Mouse (Mus musculus) midbrain, embryonic 13.5 days (tissue): ENCODE data around the gene Pccb. TPM values are rescaled to one million over a fixed set of nuclear protein-coding genes. Genes with fewer than 3 reads are reported as not detected.

Experiments
- ATAC-seq: fragments of 200-750 bp; cut with Nextera tagmentation; 2 replicates; pipeline ENCODE4 v1.8.0; 2017; ENCODE audit warnings: mild to moderate bottlenecking, moderate TSS enrichment, moderate library complexity
- H3K27ac ChIP-seq: fragments of 300-500 bp; sonication (generic); 2 replicates; pipeline ENCODE4 v1.5.1; 2015; ENCODE audit warnings: inconsistent platforms, mild to moderate bottlenecking, moderate library complexity
- H3K27me3 ChIP-seq: fragments of 300-500 bp; sonication (generic); 2 replicates; pipeline ENCODE4 v1.6.1; 2015; ENCODE audit warnings: mild to moderate bottlenecking, inconsistent platforms
- H3K36me3 ChIP-seq: fragments of 300-500 bp; sonication (generic); 2 replicates; pipeline ENCODE4 v1.6.1; 2015; ENCODE audit warnings: mild to moderate bottlenecking, inconsistent platforms
- H3K4me1 ChIP-seq: fragments of 300-500 bp; sonication (generic); replicated peaks from 2 replicates; pipeline ENCODE4 v1.6.1; 2015; ENCODE audit warnings: inconsistent platforms
- H3K4me2 ChIP-seq: fragments of 300-500 bp; sonication (generic); replicated peaks from 2 replicates; pipeline ENCODE4 v1.6.1; 2015; ENCODE audit warnings: moderate library complexity, mild to moderate bottlenecking, inconsistent platforms
- H3K4me3 ChIP-seq: fragments of 300-500 bp; sonication (generic); replicated peaks from 2 replicates; pipeline ENCODE4 v1.5.1; 2015; ENCODE audit warnings: mild to moderate bottlenecking, inconsistent platforms
- H3K9ac ChIP-seq: fragments of 300-500 bp; sonication (generic); replicated peaks from 2 replicates; pipeline ENCODE4 v1.6.1; 2015; ENCODE audit warnings: mild to moderate bottlenecking, inconsistent platforms
- H3K9me3 ChIP-seq: fragments of 300-500 bp; sonication (generic); 2 replicates; pipeline ENCODE4 v1.6.1; 2016; ENCODE audit warnings: mild to moderate bottlenecking, inconsistent platforms
- WGBS: fragments of 180-500 bp; shearing (Covaris S2); methylation state at CpG from one replicate; pipeline ENCODE4 v1.1.7; 2015; 5-methylcytosine and 5-hydroxymethylcytosine counted together
- polyA plus RNA-seq: library from polyadenylated mRNA; unstranded; fragments of >200 nt; fragmentation: Nextera tagmentation; extraction: Ambion mirVana; gene quantifications from 2 replicates; pipeline ENCODE4 v1.2.1, GENCODE M21; 2015

Pccb gene
- polyA plus RNA-seq, 1 experiment from 2014 or later, result 23.0 TPM

DNA sequence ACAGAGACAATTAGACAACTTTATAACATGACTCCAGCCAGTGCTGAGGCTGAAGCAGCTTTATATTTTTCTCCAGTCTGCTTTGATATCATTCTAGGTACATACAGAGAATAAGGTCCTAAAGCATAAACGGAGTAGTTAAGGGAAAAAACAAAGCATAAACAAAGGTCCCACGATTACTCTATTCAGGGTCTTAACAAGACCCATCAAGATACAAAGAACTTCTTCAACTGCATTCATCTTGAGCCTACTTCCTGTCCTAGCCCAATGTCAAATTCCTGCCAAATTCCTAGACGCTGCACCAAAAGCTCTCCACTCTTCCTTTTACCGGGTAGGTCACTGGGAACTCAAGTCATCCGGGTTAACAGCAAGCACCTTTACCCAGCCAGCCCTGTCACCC, 6.8 kb upstream of the Pccb start:
- 76% methylated on average over 5 of the region's 5 CpGs for WGBS
- no peaks in the 10 kb centered on the region for H3K9me3 ChIP-seq
- H3K27me3 ChIP-seq, result no peaks in the 10 kb centered on the region
- H3K36me3 ChIP-seq, result no peaks in the 10 kb centered on the region
- no peaks in the 10 kb centered on the region for H3K4me1 ChIP-seq
- no peak overlapping the region for H3K27ac ChIP-seq
- no peak overlapping the region for H3K9ac ChIP-seq
- H3K4me3 ChIP-seq, result no peak overlapping the region
- H3K4me2 ChIP-seq, result no peak overlapping the region
- no peak for ATAC-seq

DNA sequence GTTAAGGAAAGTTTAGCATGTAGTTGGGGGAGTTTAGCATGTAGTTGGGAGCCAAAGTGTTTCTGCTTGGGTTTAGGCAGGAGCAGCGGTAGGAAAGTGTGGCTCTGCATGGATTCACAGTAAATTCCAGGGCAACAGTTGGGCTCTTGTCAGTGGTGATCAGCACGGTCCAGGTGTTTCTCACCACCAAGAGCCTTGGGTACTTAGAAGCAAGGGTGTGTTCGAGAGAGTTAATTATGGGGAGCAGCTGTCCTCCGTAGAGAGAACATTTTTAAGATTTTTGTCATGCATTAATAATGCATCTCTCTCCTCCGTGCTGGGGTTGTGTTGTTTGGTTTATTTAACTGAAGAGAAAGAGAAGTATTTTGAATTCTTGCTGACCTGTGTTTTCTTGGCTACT, 3.9 kb upstream of the Pccb start:
- Histone ChIP-seq H3K4me1 (peaks cover 8% of the 10 kb centered on the region), H3K4me3 (no peak overlapping the region), H3K9ac (no peak overlapping the region), H3K36me3 (no peaks in the 10 kb centered on the region), H3K4me2 (no peak overlapping the region), H3K9me3 (no peaks in the 10 kb centered on the region), H3K27me3 (no peaks in the 10 kb centered on the region), H3K27ac (no peak overlapping the region)
- WGBS, result 86% methylated on average over 5 of the region's 5 CpGs
- no peak for ATAC-seq

DNA sequence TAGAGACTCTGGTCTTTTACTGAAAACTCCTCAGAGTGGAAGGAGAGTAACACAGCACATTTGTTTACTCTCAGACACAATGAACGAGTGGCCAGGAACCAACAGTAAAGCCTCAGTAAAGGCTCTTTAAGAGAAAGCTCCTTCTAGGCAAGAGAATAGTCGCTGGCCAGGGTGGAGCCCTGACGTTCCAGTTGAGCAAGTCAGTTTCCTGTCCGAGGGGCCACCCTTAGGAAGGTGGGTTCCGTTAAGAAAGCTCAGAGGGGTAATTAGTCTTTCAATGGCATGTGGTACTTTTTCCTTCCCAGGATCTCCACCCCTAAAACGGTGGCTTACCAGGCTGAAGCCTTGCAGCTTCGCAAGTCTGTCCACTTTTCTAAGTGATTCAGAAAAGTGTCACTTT, 2.7 kb upstream of the Pccb start:
- no peak for ATAC-seq
- Histone ChIP-seq H3K9me3 (no peaks in the 10 kb centered on the region), H3K9ac (no peak overlapping the region), H3K4me1 (peaks cover 12% of the 10 kb centered on the region), H3K27me3 (no peaks in the 10 kb centered on the region), H3K36me3 (no peaks in the 10 kb centered on the region), H3K27ac (no peak overlapping the region), H3K4me2 (no peak overlapping the region), H3K4me3 (no peak overlapping the region)
- WGBS, result 52% methylated on average over 7 of the region's 7 CpGs

DNA sequence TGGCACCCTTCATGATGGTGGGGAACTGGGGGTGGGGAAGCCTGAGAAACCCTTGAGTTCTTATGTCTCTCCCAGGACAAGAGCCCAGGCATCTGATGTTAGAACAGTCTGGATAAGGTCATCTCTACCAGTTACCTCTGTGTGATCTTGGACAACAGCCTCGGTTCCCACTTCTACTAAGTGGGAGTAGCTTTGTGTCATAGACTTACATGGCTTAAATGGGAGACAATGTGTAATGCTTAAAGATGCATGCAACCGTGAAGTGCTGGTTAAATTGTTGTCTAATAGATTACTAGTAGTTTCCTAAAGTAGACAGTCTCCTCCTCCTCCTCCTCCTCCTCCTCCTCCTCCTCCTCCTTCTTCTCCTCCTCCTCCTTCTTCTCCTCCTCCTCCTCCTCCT, 2.2 kb upstream of the Pccb start:
- no peak for ATAC-seq
- H3K9ac ChIP-seq, result no peak overlapping the region
- no peak overlapping the region for H3K4me2 ChIP-seq
- peaks cover 12% of the 10 kb centered on the region for H3K4me1 ChIP-seq
- H3K27ac ChIP-seq, result no peak overlapping the region
- no peaks in the 10 kb centered on the region for H3K36me3 ChIP-seq
- no peak overlapping the region for H3K4me3 ChIP-seq
- H3K27me3 ChIP-seq, result no peaks in the 10 kb centered on the region
- WGBS, result 84% methylated on average over 2 of the region's 2 CpGs
- no peaks in the 10 kb centered on the region for H3K9me3 ChIP-seq

DNA sequence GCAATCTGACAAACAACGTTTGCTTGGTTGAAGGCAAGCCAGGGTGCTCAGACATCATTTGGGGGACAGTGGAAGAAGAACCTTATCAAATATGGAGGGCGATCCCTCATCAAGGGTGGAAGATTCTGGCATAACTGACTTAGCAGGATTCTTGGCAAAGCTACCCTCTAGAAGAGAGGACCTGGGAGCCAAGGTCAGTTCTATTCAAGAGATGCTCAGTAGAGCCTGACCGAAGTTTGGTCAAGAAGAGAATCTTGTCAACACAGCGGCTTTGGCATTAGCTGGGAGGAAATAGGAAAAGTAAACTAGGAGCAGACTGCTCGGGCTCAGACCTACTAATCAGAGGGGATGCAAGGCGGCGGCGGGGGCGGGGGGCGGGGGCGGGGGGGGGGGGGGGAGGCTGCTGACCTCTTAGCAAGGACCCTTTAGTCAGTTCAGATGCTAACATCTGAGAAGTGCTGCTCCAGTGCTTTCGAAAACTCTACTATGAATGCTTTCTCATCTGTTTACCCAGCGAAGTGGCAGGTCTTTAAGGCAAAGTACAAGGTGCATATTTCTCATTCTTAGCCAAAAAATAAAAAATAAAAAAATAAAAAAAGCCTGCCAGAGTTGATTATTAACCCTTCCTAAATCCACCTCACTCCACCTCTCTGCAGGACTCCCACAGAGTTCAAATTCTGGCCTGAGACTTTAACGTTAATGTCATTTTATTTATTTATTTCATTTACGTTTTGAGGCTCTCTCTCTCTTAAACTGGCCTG, 1.3 kb upstream of the Pccb start:
- WGBS, result 82% methylated on average over 13 of the region's 15 CpGs

DNA sequence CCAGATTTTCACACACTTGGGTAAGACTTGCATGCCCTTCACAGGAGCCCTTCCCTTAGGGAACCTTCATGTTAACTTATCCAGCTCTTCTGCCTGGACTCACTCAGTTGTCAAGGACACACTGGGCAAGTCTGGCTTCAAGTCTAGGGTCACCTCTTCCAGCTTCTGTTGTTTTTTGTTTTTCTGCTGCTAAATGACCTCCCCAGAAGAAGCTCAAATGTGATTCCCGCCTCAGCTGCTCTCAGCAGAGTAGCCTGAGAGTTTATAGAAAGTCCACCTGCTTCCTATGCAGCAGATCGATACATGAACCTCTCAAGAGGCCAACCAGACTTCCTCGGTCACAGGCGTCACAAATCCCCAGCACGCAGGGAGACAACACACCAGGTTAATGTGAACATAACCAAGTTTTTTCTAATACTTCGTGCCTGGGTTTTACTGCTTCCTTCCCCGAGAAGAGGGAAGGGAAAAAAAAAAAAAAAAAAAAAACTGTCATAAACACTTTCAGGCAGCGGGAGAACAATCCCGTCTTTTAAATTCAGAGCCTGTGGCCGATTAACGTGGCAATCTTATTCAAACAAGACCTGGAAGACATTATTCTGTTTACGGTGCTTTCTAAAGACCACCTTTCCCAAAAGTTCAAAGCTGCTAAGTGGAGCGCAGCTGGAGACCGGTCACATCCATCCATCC, 794 bp downstream of the Pccb start:
- peak overlapping the region; percentile 63 for H3K4me2 ChIP-seq
- peak overlapping the region; percentile 57 for H3K4me3 ChIP-seq
- H3K27me3 ChIP-seq, result no peaks in the 10 kb centered on the region
- H3K27ac ChIP-seq, result peak overlapping the region; percentile 97
- peaks cover 12% of the 10 kb centered on the region for H3K4me1 ChIP-seq
- no peak; the same call in 1 of the 2 replicates for ATAC-seq
- peak overlapping the region; percentile 79 for H3K9ac ChIP-seq
- no peaks in the 10 kb centered on the region for H3K9me3 ChIP-seq
- 8% methylated on average over 14 of the region's 14 CpGs for WGBS
- H3K36me3 ChIP-seq, result peaks cover 6% of the 10 kb centered on the region

More for the DNA sequence above, 1.3 kb upstream of the Pccb start:
- H3K27me3 ChIP-seq, result no peaks in the 10 kb centered on the region
- ATAC-seq, result no peak
- H3K4me2 ChIP-seq, result no peak overlapping the region
- H3K27ac ChIP-seq, result no peak overlapping the region
- H3K9ac ChIP-seq, result no peak overlapping the region
- H3K9me3 ChIP-seq, result no peaks in the 10 kb centered on the region
- H3K4me1 ChIP-seq, result peaks cover 12% of the 10 kb centered on the region
- H3K36me3 ChIP-seq, result no peaks in the 10 kb centered on the region
- no peak overlapping the region for H3K4me3 ChIP-seq

DNA sequence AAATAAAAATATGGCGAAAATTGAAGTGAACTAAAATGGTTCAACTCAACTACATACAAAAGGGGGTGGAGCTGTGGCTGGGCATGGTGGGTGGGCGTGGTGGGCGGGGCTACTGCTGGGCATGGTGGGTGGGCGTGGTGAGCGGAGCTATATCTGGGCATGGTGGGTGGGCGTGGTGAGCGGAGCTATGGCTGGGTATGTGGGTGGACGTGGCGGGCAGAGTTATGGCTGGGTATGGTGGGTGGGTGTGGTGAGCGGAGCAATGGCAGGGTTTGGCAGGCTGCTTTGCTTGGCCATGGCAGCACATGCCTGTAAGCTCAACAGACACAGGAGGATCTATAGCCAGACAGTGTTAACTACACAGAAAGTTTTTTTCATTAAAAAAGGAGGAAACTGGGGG, 15.9 kb downstream of the Pccb start:
- Histone ChIP-seq H3K9ac (no peak overlapping the region), H3K4me1 (no peaks in the 10 kb centered on the region), H3K4me3 (no peak overlapping the region), H3K27me3 (no peaks in the 10 kb centered on the region), H3K27ac (no peak overlapping the region), H3K36me3 (peaks cover 57% of the 10 kb centered on the region), H3K4me2 (no peak overlapping the region), H3K9me3 (peaks cover 5% of the 10 kb centered on the region; the same call in 1 of the 2 replicates)
- ATAC-seq, result no peak
- 98% methylated on average over 10 of the region's 10 CpGs for WGBS

DNA sequence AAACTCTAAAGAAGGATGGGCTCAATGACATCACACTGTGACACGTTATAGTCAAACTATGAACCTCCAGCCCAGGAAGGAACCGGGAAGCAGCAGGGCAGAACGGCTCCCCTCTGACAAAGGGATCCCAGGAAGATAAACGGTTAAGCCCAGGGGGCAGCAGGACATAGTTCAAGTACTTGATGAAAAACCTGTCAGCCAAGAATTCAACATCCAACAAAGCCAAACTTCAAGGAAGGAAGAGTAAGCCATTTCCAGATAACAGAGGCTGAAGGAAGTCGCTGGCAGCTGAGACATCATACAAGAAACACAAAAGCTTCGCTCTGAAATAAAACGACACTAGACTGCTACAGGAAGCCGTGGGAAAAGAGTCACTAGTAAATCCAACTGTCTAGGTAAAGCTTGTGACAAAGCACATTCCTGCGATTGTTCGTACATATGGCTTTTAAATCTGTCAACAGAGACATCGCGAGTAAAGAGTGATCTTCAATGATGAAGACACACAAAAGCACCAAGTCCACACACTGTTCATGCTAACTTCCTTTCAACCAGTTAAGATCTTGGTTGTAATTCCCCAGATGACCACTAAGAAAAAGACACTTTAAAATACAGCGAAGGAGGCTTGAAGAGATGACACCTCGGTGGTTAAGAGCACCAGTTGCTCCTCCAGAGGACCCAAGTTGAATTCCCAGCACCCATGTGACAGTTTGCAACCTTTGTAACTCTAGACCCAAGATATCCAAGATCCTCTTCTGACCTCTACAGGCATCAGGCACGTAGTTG, 16.8 kb downstream of the Pccb start:
- H3K9me3 ChIP-seq, result 0 out of 2 replicates have a peak, but pooled peaks cover 3% of the 10 kb centered on the region
- no peaks in the 10 kb centered on the region for H3K27me3 ChIP-seq
- ATAC-seq, result no peak
- no peak overlapping the region for H3K4me2 ChIP-seq
- H3K4me3 ChIP-seq, result no peak overlapping the region
- 90% methylated on average over 15 of the region's 15 CpGs for WGBS
- peaks cover 51% of the 10 kb centered on the region for H3K36me3 ChIP-seq
- H3K27ac ChIP-seq, result no peak overlapping the region
- H3K4me1 ChIP-seq, result no peaks in the 10 kb centered on the region
- H3K9ac ChIP-seq, result no peak overlapping the region

DNA sequence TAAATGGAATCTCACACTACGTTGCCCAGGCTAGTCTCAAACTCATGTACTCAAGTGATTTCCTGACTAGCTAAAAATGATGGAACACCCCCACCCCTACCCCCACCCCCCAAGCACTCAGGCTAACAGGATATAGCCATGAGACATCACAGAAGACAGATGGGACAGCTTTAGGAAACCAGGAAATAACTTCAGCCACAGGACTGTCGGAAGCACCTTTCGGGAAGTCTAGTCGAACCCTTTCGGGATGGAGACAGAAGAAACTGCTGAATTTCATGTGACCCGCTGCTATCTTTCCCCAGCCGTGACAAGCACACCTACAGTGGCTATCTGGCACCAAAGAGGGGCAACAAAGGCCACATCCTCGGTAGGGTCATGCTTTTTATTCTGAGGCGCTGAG, 19.4 kb downstream of the Pccb start:
- no peak for ATAC-seq
- H3K36me3 ChIP-seq, result peaks cover 42% of the 10 kb centered on the region
- H3K4me1 ChIP-seq, result no peaks in the 10 kb centered on the region; the same call in 1 of the 2 replicates
- H3K4me3 ChIP-seq, result no peak overlapping the region
- H3K27ac ChIP-seq, result no peak overlapping the region
- H3K4me2 ChIP-seq, result no peak overlapping the region
- no peaks in the 10 kb centered on the region for H3K27me3 ChIP-seq
- WGBS, result 95% methylated on average over 9 of the region's 9 CpGs
- H3K9ac ChIP-seq, result no peak overlapping the region
- 0 out of 2 replicates have a peak, but pooled peaks cover 3% of the 10 kb centered on the region for H3K9me3 ChIP-seq

DNA sequence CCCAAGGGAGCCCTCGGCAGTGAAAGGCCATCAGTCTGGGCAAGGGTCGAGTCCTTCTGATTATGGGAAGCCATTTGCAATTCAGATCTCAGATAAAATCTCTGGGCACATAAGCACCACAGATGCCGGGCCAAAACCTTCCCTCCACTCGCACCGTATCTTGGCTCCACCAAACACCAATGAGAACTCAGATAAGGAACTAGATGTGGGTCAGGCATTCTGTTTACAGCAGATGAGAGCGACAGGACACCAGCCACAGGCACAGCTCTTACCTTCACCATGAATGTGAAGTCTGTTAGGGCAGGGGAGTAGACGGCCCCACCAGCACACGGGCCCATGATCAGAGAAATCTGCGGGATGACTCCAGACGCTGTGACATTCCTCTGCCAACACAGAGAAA, 22.3 kb downstream of the Pccb start:
- Histone ChIP-seq H3K4me2 (no peak overlapping the region), H3K4me1 (no peaks in the 10 kb centered on the region; the same call in 1 of the 2 replicates), H3K27me3 (no peaks in the 10 kb centered on the region), H3K4me3 (no peak overlapping the region), H3K9ac (no peak overlapping the region), H3K36me3 (peaks cover 25% of the 10 kb centered on the region), H3K9me3 (0 out of 2 replicates have a peak, but pooled peaks cover 3% of the 10 kb centered on the region), H3K27ac (no peak overlapping the region)
- no peak for ATAC-seq
- WGBS, result 70% methylated on average over 10 of the region's 10 CpGs

DNA sequence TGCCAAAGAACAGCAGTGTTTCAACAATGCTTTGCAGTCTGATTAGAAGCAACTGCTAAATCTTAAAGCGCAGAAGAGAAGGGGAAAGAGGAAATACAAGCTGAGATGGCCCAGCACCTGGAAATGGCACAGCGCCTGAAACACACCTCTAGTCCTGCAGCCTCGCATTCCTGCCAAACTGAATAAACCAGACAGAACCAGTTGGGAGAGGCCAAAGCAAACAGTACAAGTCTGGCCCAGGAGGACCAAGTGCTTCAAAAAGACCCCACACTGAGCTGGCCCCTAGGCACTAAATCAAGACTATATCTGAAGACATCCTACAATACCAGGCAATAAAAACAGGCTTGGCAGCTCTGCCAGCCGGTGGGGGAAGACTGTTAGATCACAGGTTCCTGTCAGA, 28.8 kb downstream of the Pccb start:
- Histone ChIP-seq H3K27ac (no peak overlapping the region), H3K4me3 (no peak overlapping the region), H3K27me3 (no peaks in the 10 kb centered on the region), H3K4me2 (no peak overlapping the region), H3K36me3 (peaks cover 13% of the 10 kb centered on the region), H3K9me3 (no peaks in the 10 kb centered on the region), H3K4me1 (no peaks in the 10 kb centered on the region), H3K9ac (no peak overlapping the region)
- 85% methylated on average over 4 of the region's 4 CpGs for WGBS
- ATAC-seq, result no peak

DNA sequence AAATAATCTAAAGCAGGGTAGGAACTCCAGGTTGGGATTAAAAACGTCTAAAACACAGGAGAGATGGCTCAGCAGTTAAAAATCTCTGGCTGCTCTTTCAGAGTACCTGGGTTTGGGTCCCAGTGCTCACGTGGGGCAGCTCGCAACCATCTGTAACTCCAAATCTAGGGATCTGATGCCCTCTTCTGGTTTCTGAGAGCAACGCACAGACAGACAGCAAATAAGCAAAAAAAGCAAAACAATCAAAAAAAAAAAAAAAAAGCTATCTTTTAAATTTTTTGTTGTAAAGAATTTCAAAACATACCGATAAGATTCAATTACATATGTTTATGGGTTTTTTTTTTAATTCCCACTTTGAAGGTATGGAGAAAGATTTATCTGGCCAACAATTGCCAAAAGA, 31.4 kb downstream of the Pccb start:
- no peak overlapping the region for H3K4me3 ChIP-seq
- no peak overlapping the region for H3K9ac ChIP-seq
- no peak overlapping the region for H3K27ac ChIP-seq
- no peaks in the 10 kb centered on the region for H3K4me1 ChIP-seq
- 88% methylated on average over 5 of the region's 5 CpGs for WGBS
- H3K36me3 ChIP-seq, result peaks cover 20% of the 10 kb centered on the region
- H3K27me3 ChIP-seq, result no peaks in the 10 kb centered on the region
- no peaks in the 10 kb centered on the region for H3K9me3 ChIP-seq
- no peak overlapping the region for H3K4me2 ChIP-seq
- ATAC-seq, result no peak
